Mouse (Mus musculus): ENCODE measurements around the gene Zbtb8os. TPM values are rescaled to one million over a fixed set of nuclear protein-coding genes. Genes with fewer than 3 reads are reported as not detected.

Zbtb8os gene
- polyA plus RNA-seq, 1 experiment from 2014 or later = 94.5 TPM

- Histone ChIP-seq H3K4me3 (ENCODE audit: low read depth, low read length) (no peak overlapping the region), H3K9ac (ENCODE audit: low read depth, low read length) (no peak overlapping the region), H3K4me2 (replicated peaks; ENCODE audit: low read depth) (no peak overlapping the region), H3K4me1 (replicated peaks; ENCODE audit: control insufficient read depth, insufficient read depth, low read length) (no peaks in the 10 kb centered on the region), H3K27me3 (replicated peaks; ENCODE audit: control insufficient read depth, insufficient read depth, low read length) (no peaks in the 10 kb centered on the region), H3K9me3 (ENCODE audit: control insufficient read depth) (no peaks in the 10 kb centered on the region), H3K27ac (ENCODE audit: low read depth, low read length) (no peak overlapping the region), H3K36me3 (ENCODE audit: control insufficient read depth, insufficient read depth) (peaks cover 31% of the 10 kb centered on the region)
- no peak for ATAC-seq
- TF ChIP-seq CTCF (IDR thresholded peaks at IDR 0.05; ENCODE audit: low read depth) = no peak
- 62% methylated on average over 3 of the region's 3 CpGs for WGBS
These were observed 4.2 kb downstream of the Zbtb8os start for GRCm38 (mm10) chr4:129339743-129340142.

GRCm38 (mm10) chr4:129341888-129342287 lies 6.4 kb downstream of the Zbtb8os start:
- no peak for ATAC-seq
- no peaks in the 10 kb centered on the region for H3K4me1 ChIP-seq (replicated peaks; ENCODE audit: control insufficient read depth, insufficient read depth, low read length)
- H3K4me3 ChIP-seq (ENCODE audit: low read depth, low read length) = no peak overlapping the region
- no peaks in the 10 kb centered on the region for H3K27me3 ChIP-seq (replicated peaks; ENCODE audit: control insufficient read depth, insufficient read depth, low read length)
- no peaks in the 10 kb centered on the region for H3K9me3 ChIP-seq (ENCODE audit: control insufficient read depth)
- no peak overlapping the region for H3K4me2 ChIP-seq (replicated peaks; ENCODE audit: low read depth)
- H3K9ac ChIP-seq (ENCODE audit: low read depth, low read length) = no peak overlapping the region
- WGBS = 96% methylated on average over 1 of the region's 1 CpGs
- peaks cover 50% of the 10 kb centered on the region for H3K36me3 ChIP-seq (ENCODE audit: control insufficient read depth, insufficient read depth)
- TF ChIP-seq CTCF (IDR thresholded peaks at IDR 0.05; ENCODE audit: low read depth) = peak; percentile 45
- no peak overlapping the region for H3K27ac ChIP-seq (ENCODE audit: low read depth, low read length)

DNA sequence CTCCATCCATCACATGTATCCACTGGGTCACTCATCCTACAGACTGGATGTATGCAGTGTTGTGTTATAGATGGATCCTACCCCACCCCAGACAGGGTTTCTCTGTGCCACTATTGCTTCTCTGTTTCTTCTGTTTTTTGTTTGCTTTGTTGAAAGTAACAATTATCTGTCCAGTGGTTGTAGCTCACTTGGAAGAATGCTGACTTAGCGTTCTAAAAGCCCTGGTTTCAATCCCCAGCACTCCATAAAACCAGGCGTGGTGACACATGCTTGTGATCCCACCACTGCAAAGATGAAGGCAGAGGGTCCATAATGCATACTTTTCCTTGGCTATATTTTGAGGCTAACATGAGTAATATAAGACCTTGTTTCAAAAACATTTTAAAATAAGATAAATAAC lies 7.2 kb downstream of the Zbtb8os start:
- H3K27ac ChIP-seq (ENCODE audit: low read depth, low read length) = no peak overlapping the region
- no peak overlapping the region for H3K4me3 ChIP-seq (ENCODE audit: low read depth, low read length)
- no peaks in the 10 kb centered on the region for H3K27me3 ChIP-seq (replicated peaks; ENCODE audit: control insufficient read depth, insufficient read depth, low read length)
- no peaks in the 10 kb centered on the region for H3K9me3 ChIP-seq (ENCODE audit: control insufficient read depth)
- WGBS = 81% methylated on average over 2 of the region's 2 CpGs
- H3K4me1 ChIP-seq (replicated peaks; ENCODE audit: control insufficient read depth, insufficient read depth, low read length) = no peaks in the 10 kb centered on the region
- H3K4me2 ChIP-seq (replicated peaks; ENCODE audit: low read depth) = no peak overlapping the region
- H3K36me3 ChIP-seq (ENCODE audit: control insufficient read depth, insufficient read depth) = peaks cover 50% of the 10 kb centered on the region
- no peak overlapping the region for H3K9ac ChIP-seq (ENCODE audit: low read depth, low read length)
- no peak for TF ChIP-seq CTCF (IDR thresholded peaks at IDR 0.05; ENCODE audit: low read depth)
- no peak for ATAC-seq

GRCm38 (mm10) chr4:129346481-129347154 lies 11.1 kb downstream of the Zbtb8os start:
- WGBS = 74% methylated on average over 15 of the region's 15 CpGs

DNA sequence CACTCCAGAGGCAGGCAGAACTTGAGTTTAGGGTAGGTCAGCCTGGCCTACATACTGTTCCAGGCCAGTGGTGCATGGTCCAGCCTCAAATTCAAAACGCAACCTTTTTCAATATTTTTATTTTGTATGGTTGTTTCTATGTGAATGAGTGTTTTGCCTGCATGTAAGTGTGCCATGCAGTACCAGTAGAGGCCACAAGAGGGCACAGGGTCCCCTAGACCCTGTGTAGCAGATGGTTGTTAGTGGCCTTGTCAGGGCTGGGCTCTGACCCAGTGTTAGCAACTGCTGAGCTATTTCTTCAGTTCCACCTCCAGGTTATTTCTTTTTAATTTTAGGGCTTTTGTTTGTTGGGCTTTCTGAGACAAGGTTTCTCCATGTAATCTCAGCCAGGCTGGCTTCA lies 15.1 kb downstream of the Zbtb8os start:
- no peaks in the 10 kb centered on the region for H3K4me1 ChIP-seq (replicated peaks; ENCODE audit: control insufficient read depth, insufficient read depth, low read length)
- no peaks in the 10 kb centered on the region for H3K27me3 ChIP-seq (replicated peaks; ENCODE audit: control insufficient read depth, insufficient read depth, low read length)
- 28% methylated on average over 1 of the region's 1 CpGs for WGBS
- H3K9ac ChIP-seq (ENCODE audit: low read depth, low read length) = no peak overlapping the region
- H3K36me3 ChIP-seq (ENCODE audit: control insufficient read depth, insufficient read depth) = peaks cover 38% of the 10 kb centered on the region
- no peak overlapping the region for H3K4me2 ChIP-seq (replicated peaks; ENCODE audit: low read depth)
- no peak overlapping the region for H3K4me3 ChIP-seq (ENCODE audit: low read depth, low read length)
- peak; percentile 73 for ATAC-seq
- H3K27ac ChIP-seq (ENCODE audit: low read depth, low read length) = no peak overlapping the region
- no peaks in the 10 kb centered on the region for H3K9me3 ChIP-seq (ENCODE audit: control insufficient read depth)
- TF ChIP-seq CTCF (IDR thresholded peaks at IDR 0.05; ENCODE audit: low read depth) = peak; percentile 95

More at GRCm38 (mm10) chr4:129346481-129347154, 11.1 kb downstream of the Zbtb8os start:
- Histone ChIP-seq H3K27me3 (replicated peaks; ENCODE audit: control insufficient read depth, insufficient read depth, low read length) (no peaks in the 10 kb centered on the region), H3K4me3 (ENCODE audit: low read depth, low read length) (no peak overlapping the region), H3K4me1 (replicated peaks; ENCODE audit: control insufficient read depth, insufficient read depth, low read length) (no peaks in the 10 kb centered on the region), H3K9me3 (ENCODE audit: control insufficient read depth) (no peaks in the 10 kb centered on the region), H3K36me3 (ENCODE audit: control insufficient read depth, insufficient read depth) (peaks cover 55% of the 10 kb centered on the region), H3K27ac (ENCODE audit: low read depth, low read length) (no peak overlapping the region), H3K9ac (ENCODE audit: low read depth, low read length) (no peak overlapping the region), H3K4me2 (replicated peaks; ENCODE audit: low read depth) (no peak overlapping the region)
- TF ChIP-seq CTCF (IDR thresholded peaks at IDR 0.05; ENCODE audit: low read depth) = no peak
- no peak for ATAC-seq

GRCm38 (mm10) chr4:129351111-129351510 lies 15.6 kb downstream of the Zbtb8os start:
- Histone ChIP-seq H3K4me3 (ENCODE audit: low read depth, low read length) (no peak overlapping the region), H3K9me3 (ENCODE audit: control insufficient read depth) (no peaks in the 10 kb centered on the region), H3K4me2 (replicated peaks; ENCODE audit: low read depth) (no peak overlapping the region), H3K27ac (ENCODE audit: low read depth, low read length) (no peak overlapping the region), H3K4me1 (replicated peaks; ENCODE audit: control insufficient read depth, insufficient read depth, low read length) (no peaks in the 10 kb centered on the region), H3K36me3 (ENCODE audit: control insufficient read depth, insufficient read depth) (peaks cover 38% of the 10 kb centered on the region), H3K9ac (ENCODE audit: low read depth, low read length) (no peak overlapping the region), H3K27me3 (replicated peaks; ENCODE audit: control insufficient read depth, insufficient read depth, low read length) (no peaks in the 10 kb centered on the region)
- 0 out of 2 replicates have a peak, but pooled peaks have one; percentile 12 for ATAC-seq
- TF ChIP-seq CTCF (IDR thresholded peaks at IDR 0.05; ENCODE audit: low read depth) = no peak
- WGBS = 71% methylated on average over 6 of the region's 6 CpGs
